Mouse (Mus musculus) gastrocnemius, postnatal 36 days (tissue): ENCODE results near the gene Gm7534. TPM values are rescaled to one million over a fixed set of nuclear protein-coding genes. Genes with fewer than 3 reads are reported as not detected.
A peak's percentile ranks its signal among the peaks of the same experiment; 100 is the strongest.
"Not testable (repeated sequence)": the region's sequence is repeated elsewhere in the genome, so short reads cannot be mapped to it uniquely, and the experiment has no call there.

Source experiments
- DNase-seq, 2 experiments: peaks; one replicate each; pipeline ENCODE4 v3.0.0; 2022
- intact Hi-C: fragments of 180-260 bp; cut with DNase I; formaldehyde crosslinking; loops from one replicate; pipeline ENCODE4 v1.15.1; 2025
- total RNA-seq, 2 experiments: library from RNA; stranded (reverse); gene quantifications; 2 replicates each; pipeline ENCODE4 v1.2.3; 2021

Gm7534 gene
- total RNA-seq, 2 experiments from 2014 or later: not detected

DNA sequence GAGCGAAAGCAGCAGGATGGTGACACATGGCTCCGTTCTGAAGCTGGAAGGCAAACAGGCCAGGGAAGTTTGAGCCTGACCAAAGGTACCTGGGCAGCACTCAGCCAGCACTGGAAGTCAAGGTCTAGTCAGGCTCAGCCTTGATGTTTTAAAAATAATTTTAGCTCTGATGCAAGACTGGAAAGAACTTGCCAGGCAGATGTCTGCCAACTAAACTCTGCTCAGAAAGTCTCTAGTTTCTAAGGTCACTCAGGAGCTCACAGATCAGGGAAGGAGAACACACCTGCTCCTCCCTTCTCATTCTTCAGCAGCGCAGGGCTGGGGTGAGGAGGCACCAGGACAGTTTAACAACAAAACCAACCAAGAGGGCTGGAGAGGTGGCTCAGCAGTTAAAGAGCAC is 48.5 kb downstream of the Gm7534 start:
- peak; percentile 22 to 24 for DNase-seq
- intact Hi-C loops: no loop called here

DNA sequence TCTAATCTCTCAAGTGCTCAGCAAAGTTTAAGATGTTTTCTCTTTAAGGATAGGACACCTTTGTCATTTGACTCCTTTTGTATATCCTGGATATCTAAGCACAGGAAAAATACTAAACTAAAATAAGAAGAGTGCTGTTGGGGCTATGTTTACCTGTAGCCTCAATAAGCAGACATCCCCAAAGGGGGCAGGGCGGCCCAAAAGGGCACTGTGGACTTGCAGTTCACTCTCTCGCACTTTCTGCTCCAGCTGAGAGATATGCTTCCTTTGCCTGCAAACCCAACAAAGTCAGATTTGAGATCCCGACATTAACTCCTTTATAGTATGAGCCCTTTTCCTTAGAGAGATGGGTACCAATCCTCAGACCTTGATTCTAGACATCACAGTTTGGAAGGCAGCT is 49.1 kb downstream of the Gm7534 start:
- intact Hi-C loops: no loop called here
- DNase-seq: no peak

DNA sequence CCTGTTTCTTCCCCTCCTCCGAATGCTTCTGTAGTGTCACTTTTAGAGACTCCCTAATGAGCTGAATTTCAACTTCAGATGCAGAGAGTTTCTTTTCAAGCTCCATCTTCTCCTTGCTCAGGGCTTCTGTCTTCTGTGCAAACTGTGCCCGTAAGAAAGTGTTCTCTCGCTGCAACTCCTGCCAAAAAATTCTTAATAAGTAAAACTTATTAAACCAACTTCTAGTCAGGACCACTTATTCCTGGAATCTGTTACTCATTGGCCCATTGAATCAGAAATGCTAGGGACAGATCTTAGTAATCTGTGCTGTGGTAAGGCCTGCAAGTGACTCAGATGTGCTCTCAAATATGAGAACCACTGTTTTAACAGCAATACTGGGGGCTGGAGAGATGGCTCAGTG is 50.7 kb downstream of the Gm7534 start:
- DNase-seq: no peak
- intact Hi-C loops: no loop called here

DNA sequence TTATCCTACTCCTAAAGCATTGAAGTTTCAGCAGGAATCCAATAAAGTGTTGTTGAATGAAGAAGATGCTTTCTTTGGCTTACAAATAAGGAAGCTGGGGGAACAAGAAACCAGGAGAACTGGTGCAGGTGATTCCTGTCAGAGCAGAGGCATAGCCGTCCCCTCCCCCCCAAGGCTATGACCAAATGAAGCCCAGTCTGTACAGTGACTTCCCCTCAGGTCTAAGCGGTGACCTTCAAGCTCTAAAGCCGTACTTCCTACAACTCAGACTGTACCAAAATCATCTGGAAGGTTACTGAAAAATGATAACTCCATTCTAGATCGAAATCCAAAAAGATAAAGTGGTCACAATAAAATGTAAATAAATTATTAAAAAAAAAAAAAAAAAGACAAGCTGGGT is 53.4 kb downstream of the Gm7534 start:
- no peak for DNase-seq
- intact Hi-C loops: no loop called here

DNA sequence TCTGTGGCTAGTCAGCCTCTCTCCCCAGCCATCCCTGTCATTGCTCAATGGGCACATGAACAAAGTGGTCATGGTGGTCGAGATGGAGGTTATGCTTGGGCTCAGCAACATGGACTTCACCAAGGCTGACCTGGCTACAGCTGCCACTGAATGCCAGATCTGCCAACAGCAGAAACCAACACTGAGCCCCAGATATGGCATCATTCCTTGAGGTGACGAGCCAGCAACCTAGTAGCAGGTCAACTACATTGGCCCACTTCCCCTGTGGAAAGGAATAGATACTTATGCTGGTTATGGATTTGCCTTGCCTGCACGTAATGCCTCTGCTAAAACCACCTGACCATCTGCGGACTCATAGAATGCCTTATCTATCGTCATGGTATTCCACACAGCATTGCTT is 58.5 kb downstream of the Gm7534 start:
- intact Hi-C loops: not testable (repeated sequence)

More for the DNA sequence above, 58.5 kb downstream of the Gm7534 start:
- not testable (repeated sequence) for DNase-seq

Other genes starting within 250 kb of the Gm7534 start
- gene Hmgn2, start 234.4 kb downstream of the Gm7534 start, total RNA-seq: 10 to 100 TPM; 31.8 to 54.4 TPM
- 10 to 100 TPM; 10.5 to 10.9 TPM for gene Dhdds, start 202.1 kb downstream of the Gm7534 start, total RNA-seq
- 1 to 10 TPM in 1 of 2 experiments, under 1 TPM in 1; 0.28 to 1.1 TPM for gene Lin28a, start 184.2 kb downstream of the Gm7534 start, total RNA-seq
- not detected for gene Zfp683, start 149.2 kb downstream of the Gm7534 start, total RNA-seq
- gene Crybg2, start 142.2 kb downstream of the Gm7534 start, total RNA-seq: not detected
- gene Cd52, start 107.9 kb downstream of the Gm7534 start, total RNA-seq: 1 to 10 TPM; 1.1 to 1.9 TPM
- 1 to 10 TPM; 1.4 to 2.1 TPM for gene Ubxn11, start 100.4 kb downstream of the Gm7534 start, total RNA-seq
- gene Sh3bgrl3, start 74.2 kb downstream of the Gm7534 start, total RNA-seq: 10 to 100 TPM; 17.1 to 19.7 TPM
- 10 to 100 TPM; 51.0 to 64.2 TPM for gene Cep85, start 15.9 kb downstream of the Gm7534 start, total RNA-seq
- gene Catsper4, start 24.4 kb upstream of the Gm7534 start, total RNA-seq: 1 to 10 TPM; 1.3 to 1.4 TPM
- 10 to 100 TPM; 33.7 to 36.3 TPM for gene Cnksr1, start 35.4 kb upstream of the Gm7534 start, total RNA-seq
- gene E130218I03Rik, start 40.7 kb upstream of the Gm7534 start, total RNA-seq: not detected
- 1 to 10 TPM; 4.5 to 4.7 TPM for gene Zfp593, start 42.6 kb upstream of the Gm7534 start, total RNA-seq
- not detected for gene Gm30191, start 43.9 kb upstream of the Gm7534 start, total RNA-seq
- 1 to 10 TPM; 2.4 to 3.6 TPM for gene Grrp1, start 51.1 kb upstream of the Gm7534 start, total RNA-seq
- 1 to 10 TPM; 2.2 to 4.3 TPM for gene Pdik1l, start 84.9 kb upstream of the Gm7534 start, total RNA-seq
- 100 to 1,000 TPM; 241 to 268 TPM for gene Trim63, start 112.1 kb upstream of the Gm7534 start, total RNA-seq
- 10 to 100 TPM in 1 of 2 experiments, 1 to 10 TPM in 1; 3.8 to 22.3 TPM for gene Slc30a2, start 140.2 kb upstream of the Gm7534 start, total RNA-seq
- gene Extl1, start 180.8 kb upstream of the Gm7534 start, total RNA-seq: 10 to 100 TPM; 25.9 to 29.9 TPM
- gene Pafah2, start 193.3 kb upstream of the Gm7534 start, total RNA-seq: 1 to 10 TPM; 1.8 to 4.0 TPM